Mouse (Mus musculus): ENCODE results near the gene Cdkal1.

GRCm38 (mm10) chr13:29637788-29638187 is 217.7 kb downstream of the Cdkal1 start:
- TF ChIP-seq CTCF (IDR thresholded peaks at IDR 0.05; ENCODE audit: borderline replicate concordance, control insufficient read depth, extremely low read depth, insufficient read depth, low read length, poor library complexity) (no peak), POLR2A (IDR thresholded peaks at IDR 0.05; ENCODE audit: control insufficient read depth, extremely low read depth, insufficient read depth, low read length, poor library complexity) (no peak)

All from thymus, adult 2 months (tissue).